Mouse (Mus musculus): ENCODE results near the gene Calml3. TPM values are rescaled to one million over a fixed set of nuclear protein-coding genes. Genes with fewer than 3 reads are reported as not detected.
A peak's percentile ranks its signal among the peaks of the same experiment; 100 is the strongest.

The Calml3 gene
- total RNA-seq, 2 experiments from 2014 or later: not detected

DNA sequence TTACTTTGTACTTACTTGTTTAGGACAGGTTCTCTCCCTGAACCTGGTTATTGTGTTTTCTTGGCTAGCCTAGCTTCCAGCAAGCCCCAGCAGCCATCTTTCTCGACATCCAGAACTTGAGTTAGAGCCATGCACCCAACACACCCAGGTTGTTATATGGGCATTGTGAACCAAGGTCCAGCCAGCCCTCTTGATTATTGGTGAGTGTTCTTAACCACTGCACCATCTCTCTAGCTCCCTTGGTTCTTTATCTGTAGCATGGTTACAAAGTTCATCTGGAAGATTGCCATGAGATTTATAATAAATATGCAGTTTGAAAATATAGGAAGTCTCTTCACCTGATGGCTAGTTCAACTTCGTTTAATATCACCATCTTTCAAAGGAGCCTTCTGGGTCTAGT lies 20.5 kb downstream of the Calml3 start:
- no peak for DNase-seq
- intact Hi-C loops (cut with DNase I): no loop called here

DNA sequence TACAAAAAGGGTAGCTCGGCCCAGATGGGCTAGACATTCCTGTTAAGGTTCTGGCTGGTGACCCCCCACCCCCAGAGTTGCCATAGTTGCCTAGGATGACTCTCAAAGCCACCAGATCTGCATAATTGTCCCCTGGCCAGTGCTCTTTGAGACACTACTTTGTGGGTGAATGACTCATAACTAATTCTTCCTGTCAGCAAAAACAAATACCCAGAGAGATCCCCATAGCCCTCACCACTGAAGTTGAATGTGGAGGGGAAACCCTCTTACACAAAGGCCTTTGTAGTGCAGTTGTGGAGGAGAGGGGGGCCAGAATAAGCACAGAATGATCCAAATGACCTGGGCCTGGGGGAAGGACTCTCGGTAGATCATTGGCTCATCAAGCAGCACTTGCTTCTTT lies 21.6 kb downstream of the Calml3 start:
- DNase-seq: no peak

DNA sequence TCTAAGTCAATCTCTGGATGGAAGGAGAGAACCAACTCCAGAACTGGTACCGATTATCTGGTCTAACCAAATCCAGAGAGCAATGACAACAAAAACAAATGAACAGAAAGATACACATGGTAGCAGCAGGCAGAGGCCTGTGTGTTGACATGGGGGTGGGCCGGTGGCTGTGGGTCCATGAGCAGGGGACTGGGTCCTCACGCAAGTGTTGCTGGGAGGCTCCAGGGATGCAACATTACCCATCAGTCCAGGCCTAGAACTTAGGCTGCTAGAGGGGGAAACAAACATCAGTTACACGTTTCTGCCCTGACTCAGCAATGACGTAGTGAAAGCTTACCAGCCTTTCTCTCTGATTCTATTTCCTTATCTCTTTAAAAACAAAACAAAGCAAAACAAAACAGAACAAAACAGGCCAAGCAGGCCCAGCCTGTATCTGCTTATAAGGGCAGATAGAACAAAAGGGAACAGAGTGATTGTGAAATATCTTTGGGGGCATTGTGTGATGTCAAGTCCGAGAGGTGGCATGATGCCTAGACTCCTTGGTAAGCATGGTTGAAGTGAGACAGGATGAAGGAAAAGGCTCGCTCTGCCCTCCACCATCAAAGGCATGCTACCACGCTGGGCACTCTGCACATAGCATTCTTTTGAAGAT lies 24.4 kb downstream of the Calml3 start:
- no peak for DNase-seq
- intact Hi-C loops (cut with DNase I): no loop called here

More for the DNA sequence above, 21.6 kb downstream of the Calml3 start:
- intact Hi-C loops (cut with DNase I): no loop called here

DNA sequence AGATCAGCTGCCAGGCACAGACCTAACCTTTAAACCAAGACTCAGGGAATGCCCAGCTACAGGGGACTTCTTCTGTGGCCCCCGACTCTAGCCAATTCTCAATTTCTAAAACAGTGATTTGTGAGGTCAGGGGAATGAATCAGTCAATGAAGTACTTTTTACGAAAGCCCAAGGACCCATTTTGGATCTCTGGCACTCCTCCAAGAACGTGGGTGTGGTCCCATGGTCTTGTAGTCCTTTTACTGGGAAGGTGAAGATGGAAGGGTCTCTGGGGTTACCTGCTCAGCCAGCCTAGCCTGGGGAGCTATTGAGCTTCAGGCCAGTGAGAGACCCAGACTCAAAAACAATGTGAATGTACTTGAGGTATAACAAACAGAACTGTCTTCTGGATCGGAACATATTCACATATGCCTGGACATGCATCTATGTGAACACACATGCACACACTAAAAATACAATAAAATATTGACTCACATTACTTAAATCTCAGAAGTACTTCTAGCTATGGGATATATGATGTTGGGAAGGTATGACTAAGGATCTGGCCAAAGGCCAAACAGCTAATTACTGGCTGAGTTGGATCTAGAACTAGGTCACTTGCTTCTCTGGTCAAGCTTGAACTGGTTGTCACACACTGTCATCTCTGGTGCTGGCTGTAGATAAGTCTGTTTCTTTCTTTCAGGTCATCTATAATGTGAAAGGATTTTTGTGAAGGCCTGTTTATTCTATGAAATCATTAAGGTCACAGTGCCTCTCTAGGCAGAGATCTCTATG lies 25.3 kb downstream of the Calml3 start:
- no peak for DNase-seq
- intact Hi-C loops (cut with DNase I): no loop called here

DNA sequence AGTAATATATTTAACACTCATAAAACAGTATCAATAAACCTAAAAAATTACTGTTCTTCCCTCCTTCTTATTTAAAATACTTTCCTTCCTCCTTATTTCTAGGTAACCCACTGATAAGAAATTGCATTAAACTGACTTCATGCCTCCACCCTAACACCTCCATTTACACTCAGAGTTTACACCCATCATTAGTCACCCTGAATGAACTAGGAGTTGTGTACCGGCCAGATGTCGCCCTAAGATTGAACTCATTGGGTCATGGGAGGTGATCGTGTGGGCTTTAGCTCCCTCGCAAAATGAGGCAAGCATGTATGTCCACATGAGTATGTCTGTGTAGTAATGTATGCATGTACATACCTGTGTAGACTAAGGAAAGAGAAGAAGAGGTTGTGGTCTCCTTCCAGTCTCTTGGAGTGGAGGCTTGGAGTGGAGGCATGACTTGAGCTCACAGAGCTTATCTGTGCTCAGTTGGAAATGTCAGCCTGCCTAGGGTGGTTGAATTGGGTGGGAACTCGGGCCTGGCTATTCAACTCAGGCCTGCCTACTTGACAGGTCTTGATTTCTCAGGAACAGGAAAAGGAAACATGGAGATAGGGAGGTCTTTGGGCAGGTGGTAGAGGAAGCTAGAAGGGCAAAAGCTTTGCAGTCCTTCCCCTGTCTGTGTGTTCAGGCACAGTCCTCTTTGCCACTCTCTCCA lies 26.8 kb downstream of the Calml3 start:
- intact Hi-C loops (cut with DNase I): no loop called here
- DNase-seq: no peak

DNA sequence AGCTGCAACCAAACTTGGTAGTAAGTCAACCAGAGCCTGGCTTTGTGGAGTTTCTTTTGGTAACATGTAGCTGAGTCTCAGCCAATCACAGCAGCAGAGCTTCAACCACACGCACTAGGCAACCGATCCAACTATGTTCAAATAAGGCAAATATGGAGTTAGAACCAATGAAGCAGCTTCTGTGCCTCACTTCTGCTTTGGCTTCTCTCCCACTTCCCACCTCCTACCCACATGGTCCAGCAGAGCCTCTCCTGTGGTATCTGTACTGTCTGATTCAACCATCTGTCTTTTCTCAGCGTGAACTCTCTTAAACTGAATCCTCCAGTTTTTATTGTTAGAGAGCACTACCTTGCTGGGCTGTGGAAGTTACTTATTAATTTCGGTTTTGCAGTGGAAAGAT lies 27.7 kb downstream of the Calml3 start:
- intact Hi-C loops (cut with DNase I): no loop called here
- DNase-seq: no peak

DNA sequence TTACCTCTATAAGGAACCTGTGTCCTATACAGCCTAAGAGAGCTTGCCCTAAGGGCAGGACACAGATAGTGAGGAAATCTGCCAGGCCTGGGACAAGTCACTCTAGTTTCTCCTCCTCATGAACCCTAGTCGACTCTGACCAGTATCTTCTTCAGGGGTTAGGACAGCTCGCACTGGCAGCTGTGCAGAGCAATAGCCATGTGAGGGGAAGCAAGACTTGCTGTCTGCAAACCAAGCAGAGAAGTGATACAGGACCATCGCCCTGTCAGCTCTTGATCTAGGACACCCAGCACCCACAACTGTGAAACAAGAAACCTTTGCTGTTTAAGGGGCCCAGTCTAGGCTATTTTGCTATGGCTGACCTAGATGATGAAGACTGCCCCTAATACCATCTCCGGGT lies 29.1 kb downstream of the Calml3 start:
- DNase-seq: no peak
- intact Hi-C loops (cut with DNase I): no loop called here

DNA sequence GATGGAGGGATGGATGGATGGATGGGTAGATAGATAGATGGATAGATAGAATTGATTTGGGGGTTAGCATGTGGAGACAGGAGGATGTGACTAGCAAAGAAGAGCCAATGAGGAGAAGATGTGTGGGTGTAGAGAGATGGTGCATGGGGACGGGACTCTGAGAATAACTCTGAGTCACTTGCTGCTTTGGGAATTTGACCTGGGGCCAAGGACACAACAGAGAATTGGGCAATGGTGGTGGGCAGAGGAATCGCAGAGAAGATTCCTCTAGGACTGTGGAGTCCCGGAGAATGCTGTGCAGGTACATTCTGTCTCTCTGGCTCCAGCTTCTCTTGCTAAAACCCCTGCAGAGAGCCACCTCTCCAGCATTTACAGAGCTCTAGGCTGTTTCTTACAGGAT lies 29.8 kb downstream of the Calml3 start:
- peak in 1 of 2 experiments; percentile 25 for DNase-seq
- intact Hi-C loops (cut with DNase I): no loop called here

DNA sequence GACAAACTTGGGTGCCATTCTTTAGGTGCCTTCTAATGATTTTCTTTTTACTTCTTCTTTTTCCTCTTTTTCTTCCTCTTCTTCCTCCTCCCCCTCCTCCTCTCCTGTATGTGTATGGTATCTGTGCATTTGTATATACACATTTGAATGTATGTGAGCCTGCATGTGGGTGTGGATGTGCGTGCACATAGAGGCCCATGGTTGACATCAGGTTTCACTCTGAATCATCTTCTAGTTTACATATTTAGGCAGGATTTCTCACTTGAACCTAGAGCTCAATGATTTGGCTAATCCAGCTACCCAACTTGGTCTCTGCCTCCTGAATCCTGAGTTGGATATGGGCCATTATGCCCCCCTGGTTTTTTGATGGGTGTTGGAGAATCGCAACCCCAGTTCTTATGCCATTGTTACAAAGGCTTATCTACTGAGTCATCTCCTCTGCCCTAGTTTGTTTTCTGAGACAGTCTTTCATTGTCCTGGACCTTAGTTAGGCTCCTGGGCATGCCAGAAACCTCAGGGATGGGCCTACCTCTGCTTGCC lies 30.9 kb downstream of the Calml3 start:
- intact Hi-C loops (cut with DNase I): no loop called here
- no peak for DNase-seq

DNA sequence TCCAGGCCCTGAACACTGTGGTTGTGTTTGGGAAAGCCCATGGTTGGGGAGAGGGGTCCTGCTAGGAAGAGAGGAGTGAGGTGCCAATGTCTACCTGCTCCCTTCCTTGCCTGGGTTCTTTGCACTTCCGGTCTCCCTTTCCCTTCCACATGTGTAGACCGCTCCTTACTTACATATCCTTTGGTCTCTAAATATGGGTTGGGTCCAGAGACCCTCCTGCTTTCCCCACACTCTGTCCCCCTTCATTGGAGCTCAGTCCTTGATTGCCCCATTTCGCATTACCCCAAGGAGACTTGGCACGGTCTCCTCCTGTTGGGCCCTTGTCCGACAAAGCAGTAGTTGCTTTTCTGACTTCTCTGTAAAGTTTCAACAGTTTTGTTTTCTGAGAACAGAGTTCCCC lies 32.9 kb downstream of the Calml3 start:
- intact Hi-C loops (cut with DNase I): no loop called here

DNA sequence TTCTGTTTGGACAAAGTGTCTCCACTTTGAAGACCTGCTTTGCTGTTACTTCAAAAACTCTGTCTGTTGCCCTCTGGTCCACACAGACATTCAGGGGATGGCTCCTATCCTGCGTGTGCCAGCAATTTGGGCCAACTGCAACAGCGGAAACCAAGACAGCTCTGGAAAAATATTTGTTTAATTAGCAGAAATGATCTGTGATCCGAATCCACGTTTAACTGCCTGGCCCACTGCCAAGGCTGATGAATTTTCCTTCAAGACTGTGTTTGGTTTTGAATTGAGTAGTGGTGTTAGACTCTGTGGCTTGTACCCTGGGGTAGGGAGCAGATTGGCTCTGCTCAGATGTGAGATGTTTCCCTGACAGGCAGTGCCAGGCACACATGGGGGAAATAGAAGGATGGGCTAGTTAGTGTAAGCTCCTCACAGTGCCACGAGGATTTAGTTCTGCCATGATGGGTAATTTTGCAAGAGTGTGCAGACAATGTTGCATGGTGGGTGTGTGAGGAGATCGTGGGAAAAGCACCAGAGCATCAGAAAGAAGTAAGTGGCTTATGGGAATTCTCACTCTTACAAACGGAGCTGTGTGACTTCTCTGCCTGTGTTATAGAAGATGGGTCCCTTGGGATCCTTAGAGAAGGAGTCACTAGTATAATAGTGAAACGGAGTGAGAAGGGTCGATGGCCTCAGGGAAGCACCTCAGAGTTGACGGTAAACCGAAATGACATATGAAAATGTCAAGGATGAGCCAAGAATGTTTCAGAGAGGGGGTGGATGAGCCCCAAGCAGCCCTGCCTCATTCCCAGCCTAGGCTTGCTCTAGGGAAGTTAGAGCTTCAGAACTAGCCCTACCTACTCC lies 33.7 kb downstream of the Calml3 start:
- intact Hi-C loops (cut with DNase I): no loop called here

More for the DNA sequence above, 32.9 kb downstream of the Calml3 start:
- no peak for DNase-seq

DNA sequence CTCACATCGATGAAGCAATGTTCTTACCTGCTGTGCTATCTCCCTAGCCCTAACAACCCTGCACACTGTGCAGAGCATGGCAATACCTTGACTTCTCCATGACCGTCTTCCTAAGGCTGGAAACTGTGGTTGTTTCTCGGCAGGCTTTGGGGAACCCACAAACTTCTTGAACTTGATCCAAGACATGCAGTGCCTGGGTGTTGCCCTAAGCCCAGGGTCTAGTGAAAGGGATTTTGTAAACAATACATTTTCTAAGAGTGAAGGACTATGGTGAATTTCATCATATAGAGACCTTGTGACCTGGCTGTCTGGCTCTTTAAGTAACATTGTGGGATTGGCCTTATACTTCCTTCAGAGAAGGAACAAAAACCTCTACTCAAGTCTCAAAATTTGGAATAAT lies 34.6 kb downstream of the Calml3 start:
- intact Hi-C loops (cut with DNase I): no loop called here
- no peak for DNase-seq

More for the DNA sequence above, 33.7 kb downstream of the Calml3 start:
- peak in 1 of 2 experiments; percentile 25 for DNase-seq

DNA sequence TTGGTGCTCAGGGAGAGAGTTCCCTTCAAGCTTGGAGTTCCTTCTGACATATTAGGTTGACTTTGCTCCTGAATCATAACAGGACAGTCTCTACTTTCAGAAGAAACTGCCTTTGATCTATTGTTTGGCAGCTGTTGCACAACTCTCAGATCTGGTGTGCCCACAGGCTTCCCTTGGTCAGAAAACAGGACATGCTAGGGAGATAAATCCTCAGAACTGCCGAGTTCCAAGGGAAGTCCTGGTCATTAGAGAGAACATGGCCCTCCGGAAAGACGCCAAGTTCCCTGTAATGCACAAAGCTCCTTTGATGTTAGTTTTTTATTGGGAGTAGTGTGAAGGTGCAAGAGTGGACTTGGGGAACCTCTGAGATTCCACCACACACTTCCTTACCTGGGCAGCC lies 35.5 kb downstream of the Calml3 start:
- DNase-seq: no peak
- intact Hi-C loops (cut with DNase I): no loop called here

DNA sequence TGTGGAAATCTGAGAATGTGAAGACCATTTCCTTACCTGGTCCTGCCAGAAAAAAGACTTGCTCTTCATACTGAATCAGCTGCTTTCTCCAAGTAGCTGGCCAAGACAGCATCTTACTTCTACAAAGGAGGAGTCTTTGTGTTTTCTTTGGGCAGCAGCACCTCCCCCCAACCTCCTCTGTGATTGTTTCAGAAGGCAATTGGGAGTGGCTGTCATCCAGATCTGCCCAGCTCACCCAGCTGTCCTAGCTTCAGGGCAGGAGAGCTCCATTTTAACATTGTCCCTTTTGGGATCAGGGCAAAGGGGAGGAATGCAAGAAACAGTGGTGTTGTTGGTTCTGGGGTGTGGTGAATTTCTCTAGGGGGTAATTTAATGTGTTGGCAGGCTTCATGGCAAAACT lies 37.0 kb downstream of the Calml3 start:
- DNase-seq: no peak
- intact Hi-C loops (cut with DNase I): no loop called here

DNA sequence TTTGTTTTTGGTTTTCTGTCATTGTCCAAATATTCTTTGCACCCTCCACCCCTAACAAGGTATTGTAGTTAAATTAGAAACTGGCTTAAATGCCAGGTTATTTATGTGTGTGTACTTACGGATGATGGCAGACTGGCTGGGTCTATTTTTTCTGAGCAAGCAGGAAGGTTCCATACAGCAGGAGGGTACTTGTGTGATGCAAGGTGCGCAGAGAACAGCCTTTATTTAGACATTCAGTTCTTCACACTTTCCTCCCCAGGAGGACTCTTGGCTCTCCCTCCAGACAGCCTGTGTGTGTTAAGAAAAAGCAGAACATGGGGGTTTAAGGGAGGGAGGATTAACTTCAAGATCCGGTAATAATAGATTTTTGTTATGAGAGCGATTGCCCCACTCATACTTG lies 38.3 kb downstream of the Calml3 start:
- intact Hi-C loops (cut with DNase I): no loop called here
- DNase-seq: no peak

DNA sequence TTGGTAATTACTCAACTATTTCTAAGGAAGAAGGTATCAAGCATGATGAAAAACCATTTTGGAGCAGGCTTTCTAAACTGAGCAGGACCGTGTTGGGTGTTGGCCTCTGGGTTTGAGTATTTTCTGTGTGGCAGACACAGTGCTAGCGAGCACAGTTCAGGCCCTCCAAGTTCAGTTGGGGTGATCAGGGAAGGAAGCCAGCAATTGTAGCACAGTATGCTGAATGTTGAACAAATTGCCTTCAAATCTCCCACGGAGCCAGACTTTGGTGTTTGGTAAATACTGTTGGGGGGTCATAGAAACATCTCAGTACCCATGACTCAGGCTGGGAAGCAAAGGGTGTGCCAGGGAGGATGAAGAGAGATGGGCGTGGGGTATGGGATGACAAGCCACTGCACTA lies 43.0 kb downstream of the Calml3 start:
- no peak for DNase-seq
- intact Hi-C loops (cut with DNase I): no loop called here

DNA sequence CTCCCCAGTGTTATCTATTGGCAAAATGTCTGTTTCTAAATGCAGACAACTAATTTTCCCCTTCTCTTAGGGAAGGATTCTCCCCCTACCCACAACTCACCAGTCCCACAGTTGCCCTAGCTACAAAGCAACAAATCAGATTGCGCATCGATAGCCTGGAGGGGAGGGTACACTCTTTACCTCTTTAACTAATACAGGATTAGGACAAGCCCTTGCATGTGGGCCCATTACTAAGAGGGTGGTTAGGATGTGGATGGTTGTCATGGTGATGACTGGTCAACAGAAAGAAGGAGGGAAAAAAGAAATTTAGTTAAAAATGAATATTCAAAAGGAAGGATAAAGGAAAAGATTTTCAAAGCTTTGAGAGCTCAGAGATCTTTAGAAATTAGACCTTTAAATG lies 45.8 kb downstream of the Calml3 start:
- intact Hi-C loops (cut with DNase I): no loop called here
- DNase-seq: no peak

DNA sequence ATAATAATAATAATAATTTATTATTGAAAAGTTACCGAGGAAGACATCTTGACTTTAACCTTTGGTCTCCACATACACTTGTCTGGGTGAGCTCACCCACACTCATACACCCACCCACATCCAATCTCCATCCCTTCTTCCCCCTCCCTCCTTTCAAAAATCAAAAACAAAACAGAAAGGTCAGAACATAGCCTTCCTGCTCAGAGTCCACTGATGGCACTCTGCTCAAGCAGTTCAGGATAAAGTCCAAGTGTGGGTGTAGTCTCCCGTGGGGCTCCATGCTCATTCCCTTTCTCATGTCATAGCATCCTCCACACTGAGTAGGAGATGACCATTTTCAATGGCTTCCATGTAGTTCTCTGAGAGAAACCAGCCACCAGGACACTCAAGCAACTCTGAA lies 50.8 kb downstream of the Calml3 start:
- no peak for DNase-seq

More for the DNA sequence above, 50.8 kb downstream of the Calml3 start:
- intact Hi-C loops (cut with DNase I): no loop called here
